Mouse (Mus musculus) frontal cortex, postnatal 36 days (tissue): ENCODE data around the gene Tns4.

Source experiments
- DNase-seq, 2 experiments: peaks; one replicate each; pipeline ENCODE4 v3.0.0; 2022; ENCODE audit warnings: low spot score in 2 of 2

Gene Tns4

DNA sequence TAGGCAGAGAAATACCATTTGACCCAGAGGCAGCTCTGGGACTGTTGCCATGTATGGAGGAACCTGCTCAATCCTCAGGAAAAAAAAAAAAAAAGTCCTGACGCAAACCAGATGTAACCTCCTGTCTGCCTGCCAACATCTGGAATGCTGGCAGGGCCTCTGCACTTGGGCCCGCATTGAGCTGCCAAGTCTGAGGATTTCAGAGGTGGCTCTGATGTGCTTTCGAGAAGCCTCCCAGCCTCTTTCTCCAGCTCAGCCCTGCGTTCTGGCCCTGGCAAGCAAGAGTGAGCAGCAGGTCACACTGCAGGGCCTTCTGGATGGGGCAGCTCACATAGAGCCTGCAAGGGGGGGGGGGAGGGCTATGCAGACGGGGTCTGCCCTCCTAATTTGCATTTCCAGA lies 42.0 kb downstream of the Tns4 start:
- DNase-seq = no peak

DNA sequence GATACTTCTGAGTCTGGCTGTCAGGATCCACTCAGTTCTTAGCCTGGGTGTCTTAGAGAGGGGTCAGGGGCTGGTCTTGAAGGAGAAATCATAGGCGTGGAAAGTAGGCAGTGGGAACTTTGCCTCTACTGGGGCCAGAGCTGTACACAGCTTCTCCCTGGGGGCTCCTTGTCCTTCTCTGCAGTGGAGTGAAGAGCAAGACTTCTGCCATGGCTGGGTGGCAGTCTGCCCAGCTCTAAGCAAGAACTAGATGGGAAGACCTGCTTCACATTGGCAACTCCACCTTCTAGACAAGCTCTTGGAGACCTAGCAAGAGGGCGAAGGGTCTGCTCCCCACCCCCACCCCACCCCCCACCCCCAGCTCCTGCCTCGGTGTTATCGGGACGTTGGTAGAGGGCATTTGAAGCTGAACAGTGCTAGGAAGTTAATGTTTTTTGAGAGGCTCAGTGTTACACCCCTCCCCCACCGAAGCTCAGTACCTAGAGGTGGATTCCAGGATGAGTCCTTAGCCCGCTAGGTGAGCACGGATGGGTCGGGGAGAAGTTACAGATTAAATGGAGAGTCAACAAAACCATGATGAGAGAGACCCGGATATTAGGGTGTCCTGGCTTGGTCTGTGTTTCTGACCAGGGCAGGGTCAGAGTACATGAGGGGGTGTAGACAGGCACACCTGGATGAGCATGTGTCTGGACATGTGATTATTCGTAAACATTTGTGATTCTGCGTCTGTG lies 43.8 kb downstream of the Tns4 start:
- DNase-seq = no peak

DNA sequence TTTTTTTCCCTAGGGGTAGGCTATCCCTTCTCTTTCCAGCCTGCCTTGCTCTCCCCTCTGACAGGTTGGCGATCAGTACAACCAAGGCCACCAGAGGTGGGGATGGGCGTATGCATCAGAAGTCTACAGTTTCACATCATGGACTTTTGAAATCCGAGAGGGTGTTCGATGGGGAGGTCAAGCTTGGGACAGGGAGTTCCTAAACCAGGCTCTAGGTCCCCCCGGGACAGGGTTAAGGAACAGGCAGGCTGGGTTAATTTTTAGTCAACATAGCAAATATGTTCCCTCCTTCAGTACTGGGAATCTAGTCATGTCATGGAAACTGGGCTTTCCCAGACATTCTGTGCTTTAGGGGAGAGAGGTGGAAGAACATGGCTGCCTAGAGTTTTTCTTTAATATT lies 44.8 kb downstream of the Tns4 start:
- no peak for DNase-seq

DNA sequence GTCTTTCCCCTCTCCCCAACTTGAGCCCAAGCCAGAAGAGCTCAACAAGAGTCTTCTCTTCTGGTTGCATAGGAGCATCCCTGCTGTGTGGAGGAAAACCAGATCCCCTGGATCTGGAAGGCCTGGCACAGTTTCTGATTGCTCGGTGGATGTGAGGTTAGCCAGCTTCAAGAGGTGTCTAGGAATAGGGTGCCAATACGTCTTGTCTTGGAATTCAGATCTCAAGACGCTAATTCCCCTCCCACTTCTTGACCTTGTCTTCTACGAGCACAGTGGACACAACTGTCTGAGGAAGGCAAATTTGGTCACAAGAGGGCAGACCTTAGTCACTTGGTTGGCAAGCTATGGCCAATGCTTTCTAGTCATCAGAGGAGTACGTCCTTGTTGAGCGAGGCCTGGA lies 45.5 kb downstream of the Tns4 start:
- no peak for DNase-seq

DNA sequence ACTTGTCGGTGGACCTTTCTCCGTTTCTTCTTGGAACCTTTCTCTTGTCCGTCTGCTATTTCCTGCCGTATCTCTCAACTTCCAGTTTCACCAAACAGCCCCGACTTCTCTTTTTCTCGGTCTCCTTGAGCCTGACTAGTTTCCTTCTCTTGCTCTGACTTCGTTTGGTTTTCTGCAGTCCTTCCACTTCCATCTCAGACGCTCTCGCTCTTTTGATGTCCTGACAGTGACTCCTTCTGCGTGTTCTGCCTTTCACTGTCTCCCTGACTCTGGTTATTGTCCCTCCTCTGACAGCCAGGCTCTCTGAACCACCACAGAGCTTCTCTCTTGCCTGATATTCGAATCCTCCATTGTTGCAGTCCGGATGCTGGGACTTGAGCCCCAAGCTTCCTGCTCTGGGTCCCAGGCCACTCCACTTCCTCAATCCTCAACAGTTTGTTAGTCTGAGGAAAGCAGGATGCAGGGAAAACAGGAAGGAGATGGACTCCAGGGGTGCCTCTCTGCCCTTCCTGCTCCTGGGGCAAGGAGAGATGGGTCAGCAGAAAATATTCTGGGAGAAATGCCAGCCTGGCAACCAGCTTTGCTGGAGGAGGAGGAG lies 46.2 kb downstream of the Tns4 start:
- DNase-seq = no peak

DNA sequence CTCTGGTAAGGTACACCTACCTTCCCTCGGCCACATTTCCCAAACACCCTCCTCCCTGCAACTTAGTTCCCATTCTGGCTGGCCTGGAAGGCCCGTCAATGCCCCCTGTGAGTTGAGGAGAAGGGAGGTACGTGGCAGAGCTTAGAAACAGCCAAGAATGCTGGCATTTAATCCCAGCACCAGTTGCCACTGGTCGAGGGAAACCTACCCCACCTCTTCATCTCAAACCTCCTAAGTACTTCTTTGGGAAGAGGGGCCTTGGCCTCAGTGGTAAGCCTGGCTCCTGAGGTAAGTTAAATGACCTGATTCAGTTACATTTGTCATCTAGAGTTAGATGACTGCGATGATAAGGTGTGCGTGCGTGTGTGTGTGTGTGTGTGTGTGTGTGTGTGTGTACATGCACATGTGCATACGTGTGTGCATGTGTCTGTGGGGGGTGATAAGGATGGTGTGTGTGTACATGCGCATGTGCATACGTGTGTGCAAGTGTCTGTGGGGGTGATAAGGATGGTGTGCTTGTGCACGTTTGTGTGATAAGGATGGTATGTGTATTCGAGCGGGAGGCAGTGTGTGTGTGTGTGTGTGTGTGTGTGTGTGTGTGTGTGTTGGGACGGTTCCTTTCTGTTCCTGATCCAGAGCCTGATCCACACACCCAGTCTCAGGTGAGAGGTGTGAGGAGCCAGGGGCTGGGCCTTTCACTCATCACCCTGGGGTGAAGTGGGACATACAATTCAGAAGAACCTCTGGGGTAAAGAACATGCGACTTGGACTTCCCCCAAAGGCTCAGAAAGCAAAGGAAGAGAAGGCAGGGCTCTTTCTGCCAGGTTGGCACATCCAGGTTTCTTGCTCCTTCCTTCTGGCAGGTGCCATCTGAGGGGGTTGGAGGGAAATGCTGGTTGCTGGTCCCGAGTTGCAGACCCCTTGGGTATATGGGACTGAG lies 47.0 kb downstream of the Tns4 start:
- DNase-seq = no peak

DNA sequence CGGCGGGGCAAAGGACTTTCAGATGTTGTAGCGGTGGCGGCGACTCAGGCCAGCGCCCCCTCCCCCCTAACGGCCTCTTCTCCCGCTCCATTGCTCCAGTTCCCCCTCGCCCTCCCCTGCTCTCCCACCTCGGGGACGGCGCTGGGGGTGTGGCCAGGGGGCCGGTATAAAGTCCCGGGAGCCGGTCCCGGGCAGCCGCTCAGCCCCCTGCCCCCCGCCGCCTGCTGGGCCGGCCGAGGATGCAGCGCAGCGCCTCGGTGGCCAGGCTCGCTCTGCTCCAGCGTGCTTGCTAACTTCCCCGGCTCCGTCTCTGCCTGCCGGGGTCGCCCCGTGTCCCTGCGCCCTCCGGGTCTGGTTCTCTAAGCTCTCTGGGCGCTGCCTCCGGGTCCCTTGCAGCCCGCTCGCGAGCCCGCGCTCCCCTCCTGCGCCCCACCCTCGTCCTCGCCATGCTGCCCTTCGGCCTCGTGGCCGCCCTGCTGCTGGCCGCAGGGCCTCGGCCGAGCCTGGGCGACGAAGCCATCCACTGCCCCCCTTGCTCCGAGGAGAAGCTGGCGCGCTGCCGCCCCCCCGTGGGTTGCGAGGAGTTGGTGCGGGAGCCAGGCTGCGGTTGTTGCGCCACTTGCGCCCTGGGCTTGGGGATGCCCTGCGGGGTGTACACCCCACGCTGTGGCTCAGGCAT lies 47.9 kb downstream of the Tns4 start, which contains the start of gene Igfbp4:
Igfbp4 (plus strand) TSS at position 194 of the 679 bp plus-strand sequence.
- peak; percentile 24 to 47 for DNase-seq

DNA sequence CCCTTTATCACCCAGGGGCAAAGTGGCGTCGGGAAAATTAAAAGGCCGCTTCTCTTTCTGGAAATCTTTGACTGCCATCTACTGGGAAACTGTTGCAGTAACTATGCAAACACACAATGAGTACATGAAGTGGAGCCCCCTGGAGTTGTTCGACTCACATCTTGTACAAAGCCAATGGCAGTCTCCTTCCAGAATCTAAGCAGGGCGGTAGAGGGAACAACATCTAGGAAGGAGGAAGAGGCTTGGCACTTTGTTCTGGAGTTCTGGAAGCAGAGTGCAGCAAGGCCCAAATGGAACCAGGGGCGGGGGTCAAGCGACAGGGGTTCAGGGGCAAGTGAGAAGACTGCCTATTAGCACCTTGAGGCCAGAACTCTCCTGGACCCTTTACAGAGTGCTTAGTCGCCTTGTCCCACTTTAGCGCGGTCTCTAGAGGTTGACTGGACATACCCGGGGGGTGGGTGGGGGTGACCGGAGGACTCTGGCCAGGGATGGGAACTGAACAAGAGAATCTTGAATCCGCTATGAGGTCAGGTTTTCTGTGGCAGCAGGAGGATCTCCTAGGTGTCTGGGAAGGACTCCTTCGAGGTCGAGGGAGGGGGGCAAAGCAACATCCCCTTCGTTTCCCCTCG lies 48.6 kb downstream of the Tns4 start:
- DNase-seq = peak in 1 of 2 experiments; percentile 31

DNA sequence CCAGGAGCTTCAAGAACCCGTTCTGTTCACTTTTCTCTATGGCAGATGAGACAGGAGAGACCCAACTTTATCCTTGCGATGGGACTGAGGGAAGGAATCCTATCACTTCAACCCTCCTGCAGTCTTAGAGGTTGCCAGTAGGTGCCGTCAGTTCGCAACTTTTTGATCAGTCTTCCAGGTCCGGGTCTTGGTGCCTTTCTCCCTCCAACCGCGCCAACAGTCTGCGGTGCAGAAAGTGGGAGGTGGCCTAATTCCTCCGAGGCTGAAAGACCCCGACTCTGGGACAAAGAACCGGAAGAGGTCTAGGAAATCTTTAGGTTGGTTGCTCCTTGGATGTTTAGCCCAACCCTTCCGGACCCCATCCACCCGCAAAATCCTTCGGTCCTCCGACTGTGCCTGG lies 49.3 kb downstream of the Tns4 start:
- DNase-seq = peak; percentile 81 to 87

DNA sequence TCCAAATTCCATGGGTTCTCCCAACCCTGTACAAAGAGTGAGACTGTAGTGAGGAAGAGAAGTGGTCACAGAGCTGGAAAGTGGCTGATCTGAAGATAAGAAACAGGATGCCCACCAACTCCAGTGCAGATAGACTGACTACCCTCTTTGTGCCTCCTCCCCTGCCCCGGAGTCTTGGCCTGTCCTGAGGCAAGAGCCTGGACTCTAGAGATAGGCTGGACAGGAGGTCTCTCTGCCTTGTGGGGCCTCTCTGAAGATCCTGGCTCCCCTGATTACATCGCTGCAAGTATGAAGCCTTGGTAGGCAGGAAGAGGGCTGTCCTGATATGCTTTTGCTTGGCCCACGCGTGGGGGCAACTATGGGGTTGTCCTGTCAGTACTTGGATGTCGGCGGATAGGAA lies 52.9 kb downstream of the Tns4 start:
- no peak for DNase-seq

DNA sequence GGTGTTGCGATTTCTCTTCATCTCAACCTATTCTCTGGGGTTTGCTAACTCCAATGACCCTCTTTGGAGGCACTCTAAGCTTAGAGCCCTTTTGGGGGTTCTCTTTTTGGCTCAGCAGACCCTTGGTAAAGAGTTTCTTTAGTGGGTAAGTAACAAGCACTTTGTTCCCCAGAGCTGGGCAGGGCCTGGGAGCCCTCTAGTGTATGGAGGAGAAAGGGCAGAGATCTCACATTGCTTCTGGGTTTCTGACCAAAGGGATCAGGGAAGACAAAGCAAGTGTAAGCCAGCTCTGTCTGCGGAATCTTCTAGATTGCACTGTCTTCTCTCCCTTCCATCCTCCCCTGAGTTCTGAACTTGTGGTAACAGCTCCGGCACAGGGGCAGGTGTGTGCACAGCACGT lies 53.8 kb downstream of the Tns4 start:
- DNase-seq = no peak

DNA sequence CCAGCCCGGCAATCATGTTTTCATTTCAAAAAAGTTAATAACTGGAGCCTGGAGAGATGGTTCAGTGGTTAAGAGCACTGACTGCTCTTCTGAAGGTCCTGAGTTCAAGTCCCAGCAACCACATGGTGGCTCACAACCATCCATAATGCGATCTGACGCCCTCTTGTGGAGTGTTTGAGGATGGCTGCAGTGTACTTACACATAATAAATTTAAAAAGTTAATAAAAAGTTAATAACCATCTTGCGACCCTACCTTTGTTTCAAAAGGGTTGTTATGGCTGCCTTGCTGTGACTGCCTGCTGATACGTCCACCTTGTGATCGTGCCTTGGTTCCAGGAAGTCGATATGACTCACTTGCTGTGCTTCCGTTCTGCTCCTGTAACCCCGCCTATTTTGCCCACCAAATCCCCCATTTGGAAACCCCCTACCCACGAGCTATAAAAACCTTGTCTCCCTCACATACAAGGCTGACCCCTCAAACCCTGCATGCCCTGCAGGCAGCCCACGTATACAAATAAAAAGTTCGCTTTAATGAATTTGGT lies 62.1 kb downstream of the Tns4 start:
- no peak for DNase-seq

DNA sequence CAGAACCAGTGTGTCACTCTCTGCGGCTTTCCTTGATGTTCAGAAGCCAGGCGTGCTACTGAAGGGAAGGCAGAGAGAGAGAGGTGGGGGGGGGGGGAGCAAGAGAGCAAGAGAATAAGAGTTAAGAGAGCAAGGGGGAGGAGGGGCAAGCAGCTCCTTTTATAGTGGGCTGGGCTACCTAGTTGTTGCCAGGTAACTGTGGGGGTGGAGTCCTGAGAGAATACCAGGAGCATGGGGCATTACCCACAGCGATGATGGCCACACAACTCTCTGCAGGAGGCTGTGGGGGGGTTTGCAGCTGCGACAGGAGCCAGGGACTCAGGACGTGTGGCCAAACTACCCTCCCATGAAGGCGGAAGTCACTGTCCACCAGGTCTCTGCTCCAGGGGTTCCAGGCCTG lies 63.2 kb downstream of the Tns4 start:
- no peak for DNase-seq

DNA sequence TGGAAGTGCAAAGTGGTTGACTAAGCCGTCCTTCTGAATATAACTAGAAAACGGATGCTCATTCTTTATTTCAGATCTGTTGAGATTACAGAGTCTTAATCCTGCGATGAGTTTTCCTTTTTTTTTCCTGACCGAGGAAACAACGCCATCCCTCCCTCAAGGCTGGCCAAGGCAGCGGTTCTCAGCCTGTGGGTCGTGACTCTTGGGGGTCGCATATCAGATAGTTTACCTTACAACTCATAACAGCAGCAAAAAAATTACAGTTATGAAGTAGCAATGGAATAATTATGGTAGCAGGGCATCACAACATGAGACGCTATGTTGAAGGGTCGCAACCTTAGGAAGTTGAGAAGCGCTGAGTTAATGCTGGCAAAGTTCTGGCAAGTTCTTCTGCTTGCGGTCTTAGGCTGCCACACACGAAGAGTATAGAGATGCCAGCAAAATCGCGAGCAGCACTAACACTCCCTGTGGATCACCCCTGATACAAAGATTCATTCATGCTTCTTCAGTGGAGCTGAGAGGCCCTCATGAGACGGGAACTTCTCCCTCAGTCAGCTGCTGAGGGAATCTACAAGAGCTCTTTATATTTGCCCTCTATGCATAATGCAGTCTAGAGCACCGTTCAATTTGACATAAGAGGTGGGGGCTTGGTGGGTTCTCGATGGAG lies 64.5 kb downstream of the Tns4 start:
- no peak for DNase-seq

DNA sequence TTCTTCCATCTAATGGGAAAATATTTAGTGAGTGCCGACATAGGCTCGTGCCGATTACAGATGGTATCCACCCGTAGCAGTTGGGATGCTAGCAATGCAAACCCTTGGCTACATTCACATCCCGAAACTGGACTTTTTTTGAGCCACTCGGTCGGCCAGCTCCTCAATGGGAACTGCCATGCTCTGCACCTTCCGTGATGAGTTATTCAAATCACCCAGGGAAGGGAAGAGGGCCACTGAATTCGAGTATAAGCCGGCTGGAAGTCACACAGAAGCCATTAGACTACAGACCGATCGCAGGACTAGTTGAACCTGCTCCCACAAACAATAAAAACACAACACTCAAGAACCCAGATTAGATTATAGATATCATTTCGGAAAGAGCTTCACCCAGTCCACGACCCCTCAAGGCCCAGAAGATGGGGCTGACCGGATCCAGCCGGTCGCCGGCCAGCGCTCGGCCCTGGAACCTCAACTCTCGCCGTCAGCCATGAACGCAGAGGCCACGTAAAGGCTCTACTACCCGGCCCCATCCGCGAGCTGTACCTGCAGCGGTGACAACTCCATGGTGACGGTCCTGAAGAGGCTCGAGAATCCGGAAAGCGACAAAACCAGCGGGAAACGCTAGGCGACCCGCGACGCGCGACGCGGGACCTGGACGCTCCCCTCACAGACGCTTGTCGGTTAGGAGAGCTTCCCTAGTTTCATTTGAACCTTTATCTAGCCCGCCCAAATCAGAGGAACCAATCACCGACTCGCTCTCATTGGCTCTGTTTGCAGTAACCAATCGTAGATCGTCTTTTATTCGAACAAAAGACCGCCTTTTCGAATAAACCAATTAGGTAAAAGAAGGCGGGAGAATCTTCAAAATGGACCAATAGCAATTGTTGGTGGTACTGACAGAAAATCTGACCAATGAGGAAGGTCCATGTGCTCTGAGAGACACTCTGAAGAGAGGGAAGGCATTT lies 65.3 kb downstream of the Tns4 start, which contains the start of gene Top2a:
Top2a (minus strand) TSS at position 690 of the 968 bp plus-strand sequence.
- DNase-seq = peak; percentile 98 to 99

DNA sequence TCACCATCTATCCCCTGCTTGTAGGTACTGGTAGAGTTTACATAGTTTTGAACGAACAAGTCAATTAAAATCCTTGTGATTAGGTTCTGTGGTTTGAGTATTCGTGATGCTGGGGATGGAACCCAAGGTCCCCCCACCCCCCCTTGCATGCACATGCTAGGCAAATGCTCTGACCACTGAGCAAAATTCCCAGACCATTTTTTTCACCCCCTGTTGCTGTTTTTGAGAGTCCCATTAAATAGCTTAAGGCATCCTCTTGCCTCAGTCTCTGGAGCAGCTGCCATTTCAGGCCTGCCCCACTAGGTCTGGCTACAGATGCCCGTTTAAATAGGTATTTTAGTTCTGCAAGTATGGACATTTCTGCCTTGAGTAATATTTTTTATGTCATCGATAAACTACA lies 66.0 kb downstream of the Tns4 start:
- no peak for DNase-seq

DNA sequence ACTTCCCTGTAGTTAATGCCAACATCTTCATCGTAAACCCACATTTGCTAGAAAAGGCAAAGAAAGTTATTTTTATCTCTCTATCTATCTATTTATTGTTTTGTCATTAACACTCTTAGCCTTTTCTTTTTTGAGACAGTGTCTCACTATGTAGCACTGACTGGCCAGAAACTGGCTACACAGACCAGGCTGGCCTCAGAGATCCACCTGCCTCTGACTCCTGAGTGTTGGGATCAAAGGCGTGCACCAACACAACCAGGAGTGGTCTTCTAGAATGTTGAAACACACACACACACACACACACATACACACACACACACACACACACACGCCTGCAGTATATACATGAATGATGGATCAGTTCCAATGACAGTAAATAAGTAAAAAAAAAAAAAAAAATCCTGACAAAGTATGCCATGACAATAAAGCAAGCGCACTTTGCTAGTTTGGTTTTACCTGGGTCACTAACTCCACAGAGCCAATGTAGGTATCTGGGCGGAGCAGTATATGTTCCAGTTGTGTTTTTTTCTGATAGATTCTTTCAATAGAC lies 66.6 kb downstream of the Tns4 start:
- no peak for DNase-seq

DNA sequence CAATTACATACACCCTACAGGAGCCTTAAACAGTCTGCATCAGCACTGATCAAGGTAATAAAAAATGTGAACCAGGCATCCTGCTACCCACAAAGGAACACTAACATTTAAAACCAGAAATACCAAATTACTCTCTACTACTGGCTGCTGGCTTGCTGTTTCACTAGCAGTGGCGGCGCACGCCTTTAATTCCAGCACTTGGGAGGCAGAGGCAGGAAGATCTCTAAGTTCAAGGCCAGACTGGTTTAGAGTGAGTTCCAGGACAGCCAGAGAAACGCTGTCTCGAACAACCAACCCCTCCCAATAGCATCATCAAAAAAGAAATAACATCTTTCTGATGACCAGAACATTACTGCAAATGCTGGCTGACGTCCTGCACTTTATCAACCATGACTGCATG lies 69.3 kb downstream of the Tns4 start:
- DNase-seq = no peak
